Mouse (Mus musculus): ENCODE data around the gene Slc39a8.

DNA sequence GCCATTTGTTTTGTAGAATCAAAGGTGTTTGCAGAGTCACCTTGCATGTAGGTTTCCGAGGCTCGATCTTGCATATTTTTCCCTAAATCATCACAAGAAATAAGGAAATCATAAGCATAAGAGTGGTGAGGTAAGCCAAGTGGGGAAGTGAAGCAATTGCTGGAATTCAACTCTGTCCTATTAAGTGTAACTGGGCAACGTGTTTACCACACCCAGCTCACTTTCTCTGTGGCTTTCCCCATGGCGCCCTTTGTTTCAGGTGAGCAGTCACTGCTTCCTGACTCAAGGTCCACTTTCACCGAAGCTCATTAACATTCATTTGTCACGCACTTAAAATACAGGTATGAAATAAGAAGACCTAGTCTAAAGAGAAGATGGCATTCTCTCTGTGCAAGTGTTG is 53.0 kb downstream of the Slc39a8 start:
- no peak for TF ChIP-seq CTCF (IDR thresholded peaks at IDR 0.05; ENCODE audit: low read depth, low read length)
- no peak for TF ChIP-seq EP300 (IDR thresholded peaks at IDR 0.05; ENCODE audit: insufficient read depth, low read depth, low read length)

All from ES-Bruce4 (cell line).